Mouse (Mus musculus): ENCODE measurements around the gene Gm10272.
"Not testable (repeated sequence)": the region's sequence is repeated elsewhere in the genome, so short reads cannot be mapped to it uniquely, and the experiment has no call there.

Gene Gm10272

DNA sequence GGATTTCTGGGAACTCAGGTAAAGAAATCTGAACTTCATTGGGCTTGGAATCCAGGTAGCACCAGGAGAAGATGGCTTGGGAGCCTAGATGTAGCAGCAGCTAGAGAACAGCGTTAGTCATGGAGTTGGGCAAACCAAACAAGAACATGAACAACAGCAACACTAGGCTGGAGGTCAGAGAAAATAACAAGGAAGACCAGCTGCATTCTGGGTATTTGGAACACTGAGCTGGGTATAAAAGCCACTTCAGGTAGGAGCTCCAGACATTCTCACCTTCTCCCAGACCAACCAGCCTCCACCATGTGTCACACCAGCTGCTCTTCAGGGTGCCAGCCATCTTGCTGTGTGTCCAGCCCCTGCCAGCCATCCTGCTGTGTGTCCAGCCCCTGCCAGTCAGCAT, at the start of gene Gm10272:
TSS of gene Gm10272 (plus strand) at position 301 of the 400 bp plus-strand sequence.
- no peak for DNase-seq

DNA sequence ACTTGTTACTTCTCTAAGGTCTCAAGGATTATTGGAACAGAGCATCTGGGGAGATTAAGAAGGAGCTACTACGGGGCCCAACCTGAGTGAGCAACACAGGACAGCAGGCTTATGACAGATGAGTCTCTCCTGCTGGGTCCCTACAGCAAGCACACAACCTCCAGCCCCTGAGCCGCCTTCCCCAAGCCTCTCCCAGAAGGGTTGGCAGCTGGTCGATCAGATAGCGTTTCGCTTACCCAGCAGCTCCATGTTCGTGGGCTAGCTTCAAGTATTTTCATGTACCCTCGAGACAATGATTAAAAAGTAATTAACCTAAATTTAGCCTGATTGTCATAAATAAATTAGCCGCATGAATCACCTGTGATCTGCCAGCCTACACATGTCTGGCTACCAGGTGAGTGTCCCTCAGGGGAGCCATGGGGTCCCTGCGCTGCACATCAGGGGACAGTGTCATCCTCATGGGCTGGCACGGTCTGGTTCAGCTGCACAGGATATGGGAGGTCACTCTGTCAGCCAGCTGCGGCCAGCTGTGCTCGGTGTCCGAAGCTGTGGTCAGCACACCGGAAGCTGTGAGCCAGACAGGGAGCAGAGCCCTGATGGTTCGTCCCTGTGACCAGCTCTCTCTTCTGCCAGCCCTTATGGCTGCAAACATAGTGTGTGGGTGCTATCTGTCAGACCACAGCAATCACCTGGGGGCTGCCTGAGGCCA, 48.0 kb upstream of the Gm10272 start:
- peak; percentile 29 to 44 for DNase-seq

DNA sequence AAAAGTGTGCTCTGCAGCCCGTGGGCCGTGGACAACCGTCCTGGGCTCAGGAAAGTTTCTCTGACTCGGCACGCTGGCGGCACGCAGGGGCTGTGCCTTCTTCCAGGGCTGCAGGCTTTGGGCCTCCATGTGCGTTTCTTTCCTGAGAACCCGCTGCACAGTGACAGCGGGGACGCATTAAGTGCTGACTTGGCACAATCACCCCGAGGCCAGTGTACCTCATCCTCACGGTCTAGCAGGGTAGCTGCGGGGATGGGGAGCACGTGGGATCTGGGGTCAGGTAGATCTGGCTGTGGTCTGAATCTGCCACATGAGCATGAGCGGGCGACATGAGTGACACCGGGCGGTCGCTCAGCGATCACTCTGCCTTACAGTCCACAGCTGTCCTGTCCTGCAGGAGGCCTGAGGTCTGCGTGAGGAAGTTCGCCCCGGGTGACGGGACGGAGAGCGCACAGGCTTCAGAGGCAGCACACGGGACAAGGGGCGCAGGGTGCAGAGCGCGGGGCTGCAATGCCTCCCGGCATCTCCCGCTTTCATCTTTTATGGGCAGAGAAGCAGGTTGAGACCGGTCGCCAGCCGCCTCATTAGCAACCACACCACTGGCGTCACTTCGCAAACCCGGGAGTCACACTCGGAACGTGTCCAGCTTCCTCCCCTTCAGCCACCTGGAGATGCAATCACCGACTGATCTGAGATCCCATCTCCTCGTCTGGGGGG, 42.3 kb upstream of the Gm10272 start:
- DNase-seq = no peak

DNA sequence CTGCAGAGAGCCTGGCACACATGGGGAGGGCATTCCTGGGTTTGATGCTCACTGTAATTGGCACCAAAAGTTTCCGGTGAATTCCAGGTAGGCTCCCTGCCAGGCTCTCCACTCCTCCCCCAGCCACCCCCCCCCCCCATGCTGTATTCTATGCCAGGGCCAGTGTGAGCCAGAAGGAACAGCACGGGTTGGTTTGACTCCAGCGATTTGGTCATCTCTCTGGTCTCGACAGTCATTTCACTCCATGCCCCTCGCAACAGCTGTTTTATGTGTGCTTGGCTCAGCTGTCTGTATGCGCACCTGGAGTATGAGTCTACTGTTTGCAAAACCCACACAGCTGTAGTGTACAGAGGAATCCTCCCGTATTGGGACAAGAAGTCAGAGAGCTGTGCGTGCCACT, 40.1 kb upstream of the Gm10272 start:
- no peak for DNase-seq

DNA sequence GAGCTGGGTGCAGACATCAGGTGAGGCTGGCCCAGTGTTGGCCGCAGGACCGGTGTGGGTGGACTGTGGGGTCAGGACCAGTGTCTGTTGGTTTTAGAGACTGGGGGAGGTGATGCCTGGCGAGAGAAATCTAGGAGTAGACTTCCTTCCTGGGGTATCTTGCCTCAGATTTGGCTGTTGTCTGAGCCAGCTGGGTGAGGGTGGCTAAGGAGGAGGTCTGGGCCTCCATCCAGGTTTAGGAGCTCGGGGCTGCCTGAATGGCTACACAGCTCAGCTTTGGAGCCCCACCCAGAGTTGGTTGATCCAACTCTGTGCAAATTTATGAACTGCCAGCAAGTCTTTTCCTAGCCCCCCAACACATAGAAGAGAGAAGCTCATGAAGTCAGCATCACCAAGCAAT, 39.0 kb upstream of the Gm10272 start:
- no peak for DNase-seq

DNA sequence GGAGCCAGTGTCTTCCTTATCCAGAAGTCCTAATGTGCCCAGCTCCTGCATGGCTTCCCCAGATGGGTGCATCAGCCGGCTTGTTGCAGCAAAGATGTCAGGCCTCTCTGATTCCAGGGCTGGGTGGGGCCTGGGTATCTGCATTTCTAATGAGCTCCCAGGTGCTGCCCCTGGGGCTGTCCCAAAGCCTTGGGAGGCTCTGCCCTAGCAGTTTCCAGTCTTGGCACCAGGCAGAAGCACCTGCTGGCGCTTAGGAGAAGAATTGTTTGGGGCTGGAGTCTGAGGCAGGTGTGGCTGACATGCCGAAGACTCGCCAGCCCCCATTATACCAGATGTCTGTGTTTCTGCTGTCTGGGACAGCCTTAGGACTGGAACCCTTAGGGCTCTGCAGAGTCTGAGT, 35.7 kb upstream of the Gm10272 start:
- no peak for DNase-seq

DNA sequence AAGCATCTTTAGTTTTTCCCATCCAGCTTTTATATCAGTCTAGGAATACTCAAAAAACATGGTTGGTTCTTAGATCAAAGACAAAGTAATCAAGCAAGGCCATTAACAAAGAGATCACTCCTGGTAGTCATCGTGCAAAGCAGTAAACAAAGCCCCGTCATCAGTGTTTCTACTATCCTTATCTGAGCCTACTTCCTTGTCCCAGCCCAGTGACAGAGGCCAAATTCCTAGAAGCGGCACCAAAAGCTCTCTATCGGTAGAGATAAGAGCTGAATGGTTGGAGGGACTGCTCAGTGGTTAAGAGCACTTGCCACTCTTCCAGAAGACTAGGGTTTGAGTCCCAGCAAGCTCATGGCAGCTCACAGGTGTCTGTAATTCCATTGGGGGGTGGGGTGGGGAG, 34.9 kb upstream of the Gm10272 start:
- DNase-seq = no peak

DNA sequence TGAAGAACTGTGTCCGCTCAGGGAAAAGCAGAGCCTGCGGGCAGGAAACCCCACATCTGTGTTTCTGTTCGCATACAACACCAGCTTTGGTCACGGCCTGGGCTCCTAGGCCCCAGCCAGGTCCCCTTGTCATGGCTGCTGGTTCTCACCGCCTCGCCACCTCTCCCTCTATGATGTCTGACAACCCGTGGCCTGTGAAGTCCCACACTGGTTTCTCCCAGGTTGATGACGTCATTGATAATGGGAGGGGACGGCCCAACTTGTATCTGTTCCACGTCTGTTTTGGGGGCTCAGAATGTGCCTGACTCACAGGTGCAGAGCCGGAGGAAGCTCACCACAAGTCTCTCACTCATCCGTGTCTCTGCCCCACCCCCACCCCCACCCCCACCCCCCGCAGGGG, 32.7 kb upstream of the Gm10272 start:
- no peak for DNase-seq

DNA sequence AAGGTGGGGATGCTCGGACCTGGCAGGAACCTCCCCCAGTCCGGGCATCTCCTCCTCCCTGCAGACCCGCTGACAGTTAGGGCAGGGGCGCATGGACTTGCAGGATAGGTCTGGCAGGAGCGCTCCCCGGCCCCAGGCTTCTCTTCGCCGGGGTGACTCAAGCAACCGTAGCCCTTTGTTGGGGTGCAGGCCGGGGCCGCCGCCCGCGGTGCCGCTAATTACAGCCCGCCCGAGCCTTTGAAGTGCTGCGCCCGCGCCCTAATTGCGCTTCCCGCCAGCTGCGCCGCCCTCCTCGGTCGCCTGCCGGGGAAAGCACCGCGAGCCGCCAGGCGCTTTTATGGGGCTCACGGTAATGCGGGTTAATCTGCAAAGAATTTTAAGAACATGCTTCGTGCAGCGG, 28.9 kb upstream of the Gm10272 start:
- DNase-seq = no peak

DNA sequence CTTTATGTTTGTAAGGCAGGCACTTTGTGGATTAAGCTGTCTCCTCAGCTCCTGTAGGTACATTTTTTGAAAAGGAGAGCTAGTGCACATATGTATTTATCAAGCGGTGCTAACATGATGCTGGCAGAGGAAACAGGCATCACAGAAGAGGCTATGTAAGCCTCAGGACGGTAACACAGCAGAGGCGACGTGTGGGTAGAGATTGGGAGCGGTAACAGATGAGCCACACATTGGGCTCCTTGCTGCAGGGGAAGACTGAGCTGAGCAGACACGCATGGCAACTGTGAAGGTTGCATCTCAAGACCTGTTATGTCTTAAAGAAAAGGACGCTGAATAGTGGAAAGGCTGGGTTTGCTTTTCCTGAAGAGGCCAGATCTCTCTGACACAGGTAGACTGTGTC, 23.4 kb upstream of the Gm10272 start:
- no peak for DNase-seq

DNA sequence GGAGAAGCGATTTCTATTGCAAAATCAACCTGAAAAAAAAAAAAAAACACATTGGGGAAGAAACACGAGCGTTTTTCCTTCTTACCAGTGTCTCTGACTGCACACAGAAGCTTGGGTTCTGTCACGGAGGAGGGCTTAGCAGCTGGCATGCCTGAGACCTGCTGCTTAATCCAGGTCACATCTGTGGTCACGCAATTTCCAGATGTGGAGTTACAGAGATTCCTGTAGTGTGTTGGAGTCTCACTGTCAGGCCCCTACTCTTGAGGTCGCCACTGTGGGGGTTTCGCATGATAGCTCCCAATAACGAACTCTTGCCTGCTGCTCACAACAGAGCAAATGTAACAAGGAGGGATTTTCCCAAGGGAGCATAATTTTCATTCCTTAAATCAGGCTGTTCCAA, 22.2 kb upstream of the Gm10272 start:
- DNase-seq = no peak

DNA sequence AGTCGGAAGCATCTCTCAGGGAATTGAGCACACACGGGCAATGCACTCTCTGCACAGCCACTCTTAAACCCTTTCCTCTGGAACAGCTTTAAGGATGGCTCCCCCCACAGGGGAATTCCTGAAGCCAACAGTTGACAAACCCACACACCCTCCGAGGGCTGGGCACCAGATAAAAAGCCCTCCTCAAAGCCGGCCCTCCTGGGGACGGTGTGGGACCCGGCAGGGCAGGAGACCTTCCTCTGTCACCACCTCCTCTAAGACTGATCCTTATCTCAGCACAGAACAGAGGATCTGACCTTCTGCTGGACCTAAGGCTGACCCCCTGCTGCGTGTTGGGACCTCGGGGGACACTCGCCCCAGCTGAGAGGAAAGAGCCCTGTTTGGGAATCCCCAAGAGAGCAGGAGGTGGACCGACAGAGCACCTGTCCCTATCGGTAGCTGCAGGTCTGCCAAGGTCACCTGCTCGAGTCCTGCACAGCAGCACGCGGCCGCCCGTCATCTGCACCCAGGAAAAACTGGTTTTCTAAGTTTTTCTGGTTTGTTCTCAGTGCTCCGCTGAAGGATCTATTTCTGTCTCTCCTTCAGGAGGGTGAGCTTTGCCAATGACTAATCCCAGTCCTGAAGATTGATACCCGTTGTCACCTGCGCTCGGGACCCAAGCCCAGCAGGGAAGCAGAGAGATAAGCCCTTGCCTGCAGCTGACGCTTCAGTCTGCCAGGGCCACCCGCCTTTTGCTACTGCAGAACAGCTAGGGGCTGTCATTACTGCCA, 20.3 kb upstream of the Gm10272 start, which contains the start of gene Tspear:
TSS of gene Tspear (plus strand) at position 675 of the 770 bp plus-strand sequence.
- DNase-seq = no peak

DNA sequence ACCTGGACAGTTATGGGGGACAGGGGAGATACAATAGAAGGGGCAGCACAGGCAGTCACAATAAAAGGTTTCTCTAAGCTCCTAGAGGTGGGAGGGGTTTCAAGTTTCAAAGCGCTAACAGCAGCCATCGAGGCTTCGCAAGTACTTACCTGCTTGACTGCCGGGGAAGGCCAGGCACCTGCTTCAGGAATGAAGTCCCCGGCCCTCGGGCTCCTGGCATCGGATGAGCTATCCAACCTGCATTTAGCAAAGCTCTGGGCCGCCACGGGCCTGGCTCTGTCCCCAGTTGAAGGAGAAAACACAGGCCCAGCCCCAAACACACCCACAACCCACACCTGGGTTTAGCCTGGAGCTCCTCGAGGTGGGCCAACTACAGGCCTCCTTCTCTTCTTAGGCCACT, 19.4 kb upstream of the Gm10272 start:
- no peak for DNase-seq

DNA sequence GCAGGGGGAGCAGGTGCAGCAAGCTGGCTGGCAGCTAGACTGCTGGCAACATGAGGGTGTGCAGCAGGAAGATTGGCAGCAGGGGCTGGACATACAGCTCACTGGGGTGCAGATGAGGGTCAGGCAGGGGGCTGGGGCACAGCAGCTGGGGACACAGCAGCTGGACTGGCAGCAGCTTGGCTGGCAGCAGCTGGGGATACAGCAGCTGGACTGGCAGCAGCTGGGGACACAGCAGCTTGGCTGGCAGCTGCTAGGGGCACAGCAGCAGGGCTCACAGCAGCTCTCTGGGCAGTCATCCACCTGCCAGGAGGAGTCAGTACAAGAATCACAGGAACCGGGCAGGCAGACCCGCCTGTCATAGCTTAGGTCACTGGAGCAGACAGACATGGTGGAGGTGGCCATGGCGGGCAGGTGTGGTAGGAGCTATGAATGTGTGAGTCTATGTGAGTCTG, 16.0 kb upstream of the Gm10272 start, which contains the start of gene Gm19402:
TSS of gene Gm19402 (minus strand) at position 402 of the 452 bp plus-strand sequence.
- DNase-seq = not testable (repeated sequence)

DNA sequence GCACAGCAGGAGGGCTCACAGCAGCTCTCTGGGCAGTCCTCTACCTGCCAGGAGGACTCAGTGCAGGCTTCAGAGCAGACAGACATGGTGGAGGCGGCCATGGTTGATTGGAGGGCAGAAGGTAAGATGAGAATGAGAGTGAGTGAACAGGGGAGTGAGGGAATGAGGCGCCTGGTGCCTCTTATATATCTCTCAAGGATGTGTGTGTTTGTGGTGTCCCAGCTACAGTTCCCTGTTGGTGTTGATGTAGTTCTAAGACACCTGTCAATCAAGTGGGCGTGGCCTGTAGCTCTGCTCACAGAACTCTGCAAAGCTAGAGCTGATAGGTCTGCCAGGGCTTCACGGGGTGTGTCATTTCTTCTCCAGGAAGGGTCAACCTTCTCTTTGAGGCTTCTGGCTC, 9.3 kb upstream of the Gm10272 start, which contains the start of gene Gm9508:
TSS of gene Gm9508 (minus strand) at position 101 of the 400 bp plus-strand sequence.
- no peak for DNase-seq

DNA sequence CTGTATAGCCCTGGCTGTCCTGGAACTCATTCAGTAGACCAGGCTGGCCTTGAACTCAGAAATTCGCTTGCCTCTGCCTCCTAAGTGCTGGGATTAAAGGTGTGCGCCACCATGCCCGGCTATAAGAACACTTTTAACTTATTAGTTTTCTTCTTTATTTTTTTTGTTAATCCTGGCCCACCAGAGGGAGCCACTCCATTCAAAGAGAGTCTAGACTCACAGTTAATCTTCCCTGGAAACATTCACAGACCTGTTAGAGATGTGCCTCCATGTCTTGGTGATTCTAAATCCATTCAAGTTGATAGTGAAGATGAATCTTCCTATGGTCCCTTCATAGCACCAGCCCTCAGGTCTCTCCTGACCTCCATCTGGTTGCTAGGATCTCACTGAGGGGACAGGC, 3.4 kb downstream of the Gm10272 start:
- DNase-seq = no peak

DNA sequence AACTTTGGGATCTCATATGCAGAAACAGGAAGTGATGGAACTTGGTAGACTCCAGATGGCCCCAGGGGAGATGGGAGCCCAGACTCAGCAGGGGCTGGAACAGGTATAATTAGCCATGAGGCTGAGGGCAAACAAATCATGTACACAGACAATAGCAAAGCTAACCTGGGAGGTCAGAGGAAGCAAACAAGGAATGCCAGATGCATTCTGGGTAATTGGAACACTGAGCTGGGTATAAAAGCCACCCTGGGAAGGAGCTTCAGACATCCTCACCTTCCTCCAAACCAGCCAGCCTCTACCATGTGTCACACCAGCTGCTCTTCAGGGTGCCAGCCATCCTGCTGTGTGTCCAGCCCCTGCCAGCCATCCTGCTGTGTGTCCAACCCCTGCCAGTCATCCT, 4.7 kb downstream of the Gm10272 start, which contains the start of gene Gm10024:
TSS of gene Gm10024 (plus strand) at position 301 of the 400 bp plus-strand sequence.
- not testable (repeated sequence) for DNase-seq

DNA sequence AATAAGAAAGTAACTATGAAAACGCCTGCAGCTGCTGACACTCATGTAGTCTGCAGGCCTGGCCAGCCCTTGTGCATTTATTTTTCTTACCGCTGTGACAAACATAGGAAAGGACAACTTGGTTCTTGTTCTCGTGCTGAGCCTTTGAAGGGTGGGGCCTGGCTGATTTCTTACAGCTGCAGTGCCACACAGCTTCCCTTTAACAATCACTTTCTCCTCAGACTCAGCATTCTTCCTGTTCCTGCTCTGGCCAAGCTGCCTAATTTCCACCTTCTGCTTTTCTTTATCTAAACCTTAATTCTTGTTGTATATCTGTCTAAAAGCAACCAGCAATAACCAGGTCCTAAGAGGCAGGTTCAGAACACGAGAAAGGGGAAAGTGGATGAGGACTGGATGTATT, 7.3 kb downstream of the Gm10272 start:
- DNase-seq = no peak

DNA sequence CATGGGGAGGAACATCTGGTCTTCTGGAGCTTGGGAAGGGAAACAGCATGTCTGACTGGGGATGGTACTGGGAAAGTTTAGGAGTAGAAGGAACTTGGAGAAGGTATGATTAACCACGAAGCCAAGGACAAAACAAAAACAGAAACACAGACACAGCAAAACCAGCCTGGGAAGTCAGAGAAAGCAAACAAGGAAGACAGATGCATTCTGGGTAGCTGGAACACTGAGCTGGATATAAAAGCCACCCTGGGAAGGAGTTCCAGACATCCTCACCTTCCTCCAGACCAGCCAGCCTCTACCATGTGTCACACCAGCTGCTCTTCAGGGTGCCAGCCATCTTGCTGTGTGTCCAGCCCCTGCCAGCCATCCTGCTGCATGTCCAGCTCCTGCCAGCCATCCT, 9.1 kb downstream of the Gm10272 start, which contains the start of gene Gm10142:
TSS of gene Gm10142 (plus strand) at position 301 of the 400 bp plus-strand sequence.
- no peak for DNase-seq

DNA sequence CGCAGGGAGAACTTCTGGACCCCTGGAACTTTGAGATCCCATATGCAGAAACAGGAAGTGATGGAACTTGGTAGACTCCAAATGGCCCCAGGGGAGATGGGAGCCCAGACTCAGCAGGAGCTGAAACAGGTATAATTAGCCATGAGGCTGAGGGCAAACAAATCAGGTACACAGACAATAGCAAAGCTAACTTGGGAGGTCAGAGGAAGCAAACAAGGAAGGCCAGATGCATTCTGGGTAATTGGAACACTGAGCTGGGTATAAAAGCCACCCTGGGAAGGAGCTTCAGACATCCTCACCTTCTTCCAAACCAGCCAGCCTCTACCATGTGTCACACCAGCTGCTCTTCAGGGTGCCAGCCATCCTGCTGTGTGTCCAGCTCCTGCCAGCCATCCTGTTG, 13.9 kb downstream of the Gm10272 start, which contains the start of gene Krtap12-1:
TSS of gene Krtap12-1 (plus strand) at position 301 of the 400 bp plus-strand sequence.
- DNase-seq = not testable (repeated sequence)

DNA sequence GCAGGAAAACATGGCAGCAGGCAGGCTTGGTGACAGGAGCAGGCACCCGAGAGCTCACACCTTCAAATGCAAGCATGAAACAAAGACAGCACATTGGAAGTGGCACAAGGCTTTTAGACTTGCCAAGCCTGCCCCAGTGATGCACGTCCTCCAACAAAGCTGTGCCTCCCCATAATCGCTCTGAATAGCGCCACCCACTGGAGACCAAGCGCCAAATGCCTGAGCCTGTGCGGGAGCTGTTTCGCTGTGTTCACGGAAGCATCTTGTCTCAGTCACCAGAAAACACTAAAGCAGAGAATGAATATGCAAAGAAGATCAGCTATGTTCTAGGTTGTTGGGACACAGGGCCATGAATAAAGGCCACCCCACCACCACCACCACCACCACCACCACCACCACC, 18.4 kb downstream of the Gm10272 start:
- DNase-seq = no peak

DNA sequence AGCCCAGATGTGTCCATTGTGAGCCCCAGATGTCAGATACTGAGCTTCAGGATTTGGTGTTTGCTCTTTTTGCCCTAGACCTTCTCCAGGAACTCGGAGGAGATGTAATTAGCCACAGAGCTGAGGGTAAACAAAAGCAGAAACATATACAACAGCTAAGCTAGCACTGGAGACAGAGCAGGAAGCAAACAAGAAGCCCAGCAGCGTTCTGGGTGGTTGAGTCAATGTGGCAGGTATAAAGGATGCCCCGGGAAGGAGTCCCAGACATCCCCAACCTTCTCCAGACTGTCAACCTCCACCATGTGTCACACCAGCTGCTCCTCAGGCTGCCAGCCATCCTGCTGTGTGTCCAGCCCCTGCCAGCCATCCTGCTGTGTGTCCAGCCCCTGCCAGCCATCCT, 19.8 kb downstream of the Gm10272 start, which contains the start of gene Gm10100:
TSS of gene Gm10100 (plus strand) at position 301 of the 400 bp plus-strand sequence.
- no peak for DNase-seq

DNA sequence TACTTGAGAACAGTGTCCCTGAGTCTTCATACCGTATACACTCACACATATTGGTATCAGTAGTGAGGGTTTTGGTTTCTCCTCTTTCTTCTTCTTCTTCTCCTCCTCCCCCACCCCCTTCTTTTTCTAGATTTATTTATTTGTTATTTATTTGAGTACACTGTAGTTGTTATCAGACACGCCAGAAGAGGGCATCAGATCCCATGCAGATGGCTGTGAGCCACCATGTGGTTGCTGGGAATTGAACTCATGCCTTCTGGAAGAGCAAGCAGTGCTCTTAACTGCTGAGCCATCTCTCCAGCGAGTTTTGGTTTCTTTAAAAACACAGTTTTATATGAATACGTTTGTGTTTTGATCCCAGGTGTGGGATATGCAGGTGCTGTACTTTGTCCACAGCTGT, 21.9 kb downstream of the Gm10272 start:
- DNase-seq = no peak
